Mouse (Mus musculus) spleen, adult 2 months (tissue): ENCODE results near the gene Grap2.

ENCODE experiments used
- CTCF ChIP-seq: fragments of 200-500 bp; IDR thresholded peaks from 2 replicates; pipeline ENCODE4 v1.5.1; 2011; ENCODE audit warnings: mild to moderate bottlenecking, inconsistent platforms; ENCODE audit not compliant: insufficient read depth, insufficient read length, insufficient replicate concordance; ENCODE audit errors: extremely low read depth
- POLR2A ChIP-seq: fragments of 200-500 bp; IDR thresholded peaks from 2 replicates; pipeline ENCODE4 v1.6.1; 2011; ENCODE audit warnings: low read depth, low read length, inconsistent platforms

DNA sequence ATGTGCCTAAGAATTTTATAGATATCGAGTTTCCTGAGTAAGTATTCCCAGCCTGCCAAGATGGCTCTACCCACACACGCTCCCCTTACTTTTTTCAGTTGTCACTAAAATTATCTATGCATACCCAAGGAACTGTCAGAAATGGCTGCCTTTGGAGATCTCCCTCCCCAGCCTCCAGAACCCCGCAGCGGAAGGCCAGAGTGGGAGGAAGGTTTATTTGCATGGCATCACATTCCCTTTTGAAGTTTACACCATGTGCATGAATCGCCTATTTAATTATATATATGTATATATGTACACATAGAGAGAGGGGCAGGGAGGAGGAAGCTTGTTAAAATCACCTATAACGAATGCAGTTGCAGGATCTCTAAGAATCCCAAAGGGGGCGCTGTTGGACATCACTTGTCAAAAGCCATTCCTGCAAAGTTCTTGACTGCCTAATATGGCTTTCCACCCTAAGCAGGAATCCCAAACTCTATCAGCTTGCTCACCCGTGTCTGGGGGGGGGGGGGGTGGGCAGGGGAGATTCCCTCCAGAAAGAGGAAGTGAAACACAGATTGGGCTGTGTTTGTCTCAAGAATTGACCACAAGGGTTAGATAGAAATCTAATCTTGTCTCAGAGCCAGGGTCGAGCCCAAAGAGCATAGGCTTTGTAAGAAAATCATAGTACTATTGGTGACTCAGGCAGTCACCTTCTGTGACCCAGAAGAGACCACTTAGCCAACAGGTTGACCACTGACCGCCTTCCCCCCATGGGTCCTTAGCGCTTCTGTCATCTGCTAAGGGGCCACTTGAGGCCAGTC, 62.2 kb downstream of the Grap2 start:
- TF ChIP-seq CTCF (peak; percentile 59; the same call in 1 of the 2 replicates), POLR2A (no peak)
